Mouse (Mus musculus) erythroblast, adult 5-6 weeks (primary cell): Measurements from ENCODE around the gene Kctd14. TPM values are rescaled to one million over a fixed set of nuclear protein-coding genes. Genes with fewer than 3 reads are reported as not detected.

Source experiments
- total RNA-seq, 2 experiments: library from RNA; stranded (forward) in 1 of 2; stranded (reverse) in 1 of 2; fragments of 150-400 nt in 1 of 2; fragments of 200-764, 138-1000 nt in 1 of 2; gene quantifications; 2 replicates each; pipeline versions ENCODE4 v1.2.3 to v1.2.4; 2015 to 2017; ENCODE audit warnings: low replicate concordance in 2 of 2

Gene Kctd14
- total RNA-seq, 2 experiments from 2014 or later, result 22.4 to 51.9 TPM

Other genes starting within 250 kb of the Kctd14 start
- gene Usp35, start 119.3 kb upstream of the Kctd14 start, total RNA-seq (2015; ENCODE audit: low replicate concordance), result 0.38 TPM in 1 of 2 replicates, not detected in the other
- gene Usp35, start 119.3 kb upstream of the Kctd14 start, total RNA-seq (2017; ENCODE audit: low replicate concordance), result 0.26 and 0.28 TPM in 2 replicates
- 0.42 TPM in 1 of 2 replicates, not detected in the other for gene Kctd21, start 119.0 kb upstream of the Kctd14 start, total RNA-seq (2015; ENCODE audit: low replicate concordance)
- 0.14 and 0.43 TPM in 2 replicates for gene Kctd21, start 119.0 kb upstream of the Kctd14 start, total RNA-seq (2017; ENCODE audit: low replicate concordance)
- 9.4 and 25.7 TPM in 2 replicates for gene Alg8, start 79.7 kb upstream of the Kctd14 start, total RNA-seq (2015; ENCODE audit: low replicate concordance)
- gene Alg8, start 79.7 kb upstream of the Kctd14 start, total RNA-seq (2017; ENCODE audit: low replicate concordance), result 2.9 and 10.2 TPM in 2 replicates
- 53.5 and 57.6 TPM in 2 replicates for gene Ndufc2, start 51.3 kb upstream of the Kctd14 start, total RNA-seq (2015; ENCODE audit: low replicate concordance)
- 20.5 and 80.0 TPM in 2 replicates for gene Ndufc2, start 51.3 kb upstream of the Kctd14 start, total RNA-seq (2017; ENCODE audit: low replicate concordance)
- not detected in 2 replicates for gene Thrsp, start 33.6 kb upstream of the Kctd14 start, total RNA-seq (2015; ENCODE audit: low replicate concordance)
- gene Thrsp, start 33.6 kb upstream of the Kctd14 start, total RNA-seq (2017; ENCODE audit: low replicate concordance), result not detected in 2 replicates
- gene Ints4, start 29.6 kb downstream of the Kctd14 start, total RNA-seq (2015; ENCODE audit: low replicate concordance), result 30.9 and 39.2 TPM in 2 replicates
- gene Ints4, start 29.6 kb downstream of the Kctd14 start, total RNA-seq (2017; ENCODE audit: low replicate concordance), result 11.2 and 19.9 TPM in 2 replicates
- gene Aamdc, start 128.2 kb downstream of the Kctd14 start, total RNA-seq (2015; ENCODE audit: low replicate concordance), result 5.2 and 6.1 TPM in 2 replicates
- 1.0 and 1.7 TPM in 2 replicates for gene Aamdc, start 128.2 kb downstream of the Kctd14 start, total RNA-seq (2017; ENCODE audit: low replicate concordance)
- gene Rsf1, start 128.6 kb downstream of the Kctd14 start, total RNA-seq (2015; ENCODE audit: low replicate concordance), result 11.0 and 14.0 TPM in 2 replicates
- gene Rsf1, start 128.6 kb downstream of the Kctd14 start, total RNA-seq (2017; ENCODE audit: low replicate concordance), result 21.8 and 27.5 TPM in 2 replicates
- 10.2 and 28.0 TPM in 2 replicates for gene Clns1a, start 245.3 kb downstream of the Kctd14 start, total RNA-seq (2015; ENCODE audit: low replicate concordance)
- 27.5 and 32.1 TPM in 2 replicates for gene Clns1a, start 245.3 kb downstream of the Kctd14 start, total RNA-seq (2017; ENCODE audit: low replicate concordance)